Mouse (Mus musculus) embryonic fibroblast, embryonic 13.5 days (primary cell): ENCODE measurements around the gene Tcf20.

ENCODE experiments used
- CTCF ChIP-seq: IDR thresholded peaks from 2 replicates; pipeline ENCODE4 v1.5.1; 2011; ENCODE audit warnings: mild to moderate bottlenecking, control low read depth, low read length, moderate library complexity, borderline replicate concordance; ENCODE audit not compliant: insufficient read depth
- POLR2A ChIP-seq: IDR thresholded peaks from 2 replicates; pipeline ENCODE4 v1.6.1; 2011; ENCODE audit warnings: low read depth, mild to moderate bottlenecking, control low read depth, low read length, moderate library complexity

DNA sequence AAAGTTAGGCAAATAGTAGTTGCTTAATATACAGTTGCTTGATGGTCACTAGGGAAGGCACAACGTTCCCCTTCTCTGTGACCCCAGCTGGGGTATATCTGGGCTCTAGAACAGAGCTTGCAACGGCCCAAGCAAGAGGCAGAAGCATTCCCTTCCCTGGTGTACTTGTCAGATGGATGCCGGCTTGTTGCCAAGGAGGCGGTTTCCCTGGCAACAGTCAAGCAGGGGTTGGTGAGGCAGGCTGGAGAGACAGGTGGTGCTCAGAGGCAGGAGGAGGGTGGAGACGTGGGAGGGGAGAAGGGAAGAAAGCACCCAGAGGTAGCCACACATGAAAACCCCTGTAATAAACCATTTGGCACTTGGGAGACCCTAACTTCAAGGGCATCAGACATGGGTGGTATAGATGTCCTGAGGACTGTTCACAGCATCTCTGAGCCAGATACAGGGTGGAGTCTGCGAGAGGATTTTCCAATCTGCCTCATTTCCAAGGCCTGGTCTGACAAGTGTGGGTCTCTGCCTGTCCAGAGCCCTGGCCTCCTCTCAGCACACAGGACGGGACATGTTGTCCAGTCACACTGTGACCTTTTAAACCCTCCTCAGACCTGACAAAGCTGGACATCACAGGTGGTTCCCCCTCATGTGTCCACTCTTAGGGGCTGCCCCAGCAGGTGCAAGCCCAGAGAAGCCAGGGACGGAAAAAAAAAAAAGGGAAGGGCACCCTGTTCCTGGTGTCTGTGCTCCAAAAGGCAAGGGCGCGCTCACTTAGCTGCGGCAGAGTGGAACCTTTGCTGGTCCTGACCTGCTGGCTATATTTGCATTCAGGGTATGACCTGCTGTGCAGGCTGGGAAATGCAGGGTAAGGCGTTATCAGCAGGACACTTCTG lies 15.2 kb upstream of the Tcf20 start:
- TF ChIP-seq CTCF (no peak), POLR2A (no peak)
